ENCODE assay signal across 8 mouse cellular contexts in the genomic region with DNA sequence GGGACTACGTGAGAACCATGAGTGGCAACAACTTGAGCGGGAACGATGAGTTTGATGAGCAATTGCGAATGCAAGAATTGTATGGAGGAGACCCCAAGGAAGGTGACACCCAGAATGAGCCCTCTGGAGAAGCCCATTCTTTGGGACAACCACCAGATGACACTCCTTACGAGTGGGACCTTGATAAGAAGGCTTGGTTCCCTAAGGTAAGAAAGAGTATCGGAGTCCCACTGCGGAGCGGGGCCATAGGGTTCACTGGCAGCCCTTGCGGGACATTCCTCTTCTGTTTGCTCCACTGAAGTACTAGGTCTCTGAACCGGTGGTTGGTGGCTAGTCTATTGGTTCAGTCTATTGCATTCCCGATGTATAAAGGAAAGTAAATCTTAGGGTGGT. TPM values are rescaled to one million over a fixed set of nuclear protein-coding genes. Genes with fewer than 3 reads are reported as not detected.
DNase-seq lines count a peak whose midpoint lies in the region; ATAC-seq and TF ChIP-seq lines count a peak whose summit lies in the region.

No protein-coding gene starts in this region.

- H3K4me1 ChIP-seq in lung, adult 2 months (ENCODE audit: control insufficient read depth, insufficient read depth, low read length): no peaks in the 10 kb centered on the region
- no peaks in the 10 kb centered on the region for H3K4me1 ChIP-seq in embryonic facial prominence, embryonic 13.5 days
- no peaks in the 10 kb centered on the region for H3K4me1 ChIP-seq in limb, embryonic 10.5 days
- no peaks in the 10 kb centered on the region for H3K4me1 ChIP-seq in neural tube, embryonic 14.5 days (ENCODE audit: control insufficient read depth, insufficient read depth, low read length)

- H3K9me3 ChIP-seq in embryonic facial prominence, embryonic 13.5 days: no peaks in the 10 kb centered on the region
- H3K9me3 ChIP-seq in limb, embryonic 10.5 days (replicated peaks): no peaks in the 10 kb centered on the region
- no peaks in the 10 kb centered on the region for H3K9me3 ChIP-seq in neural tube, embryonic 14.5 days (ENCODE audit: control insufficient read depth, low read length)

- peak overlapping the region; percentile 60 for H3K4me2 ChIP-seq in embryonic facial prominence, embryonic 13.5 days
- peak overlapping the region; percentile 50 for H3K4me2 ChIP-seq in neural tube, embryonic 14.5 days (ENCODE audit: low read depth, low read length)

- ATAC-seq in embryonic facial prominence, embryonic 13.5 days (ENCODE audit: insufficient number of reproducible peaks, insufficient read depth, low FRiP score, low TSS enrichment, low read depth): 0 out of 2 replicates have a peak, but pooled peaks have one; percentile 35
- peak; percentile 28 for ATAC-seq in neural tube, embryonic 14.5 days (ENCODE audit: low read depth)

- H3K9ac ChIP-seq in embryonic facial prominence, embryonic 13.5 days: peak overlapping the region; percentile 75
- peak overlapping the region; percentile 50 for H3K9ac ChIP-seq in neural tube, embryonic 14.5 days (replicated peaks; ENCODE audit: low read depth, low read length)

- TF ChIP-seq CTCF in lung, adult 2 months (IDR thresholded peaks at IDR 0.05; ENCODE audit: insufficient read depth, low read length): no peak

- no peak for DNase-seq in lung, adult 2 months
- no peak for DNase-seq in lung, postnatal 36 days
- DNase-seq in limb, embryonic 10.5 days (ENCODE audit: low spot score): no peak
- no peak for DNase-seq in right cerebral cortex, postnatal 14 days
- no peak for DNase-seq in right cerebral cortex, postnatal 10 days (ENCODE audit: low spot score in 2 of 2)
- no peak for DNase-seq in thymus, postnatal 14 days

- 0 out of 2 replicates have a peak, but pooled peaks cover 4% of the 10 kb centered on the region for H3K36me3 ChIP-seq in embryonic facial prominence, embryonic 13.5 days
- H3K36me3 ChIP-seq in limb, embryonic 10.5 days: peaks cover 26% of the 10 kb centered on the region
- no peaks in the 10 kb centered on the region for H3K36me3 ChIP-seq in neural tube, embryonic 14.5 days (ENCODE audit: control insufficient read depth, insufficient read depth, low read length)

- peak overlapping the region; percentile 80 for H3K4me3 ChIP-seq in lung, adult 2 months (replicated peaks; ENCODE audit: extremely low read depth, low read depth, low read length)
- H3K4me3 ChIP-seq in embryonic facial prominence, embryonic 13.5 days: peak overlapping the region; percentile 55
- H3K4me3 ChIP-seq in limb, embryonic 10.5 days: peak overlapping the region; percentile 58
- H3K4me3 ChIP-seq in neural tube, embryonic 14.5 days (ENCODE audit: low read depth, low read length): peak overlapping the region; percentile 49

- TF ChIP-seq POLR2A in lung, adult 2 months (IDR thresholded peaks at IDR 0.05; ENCODE audit: borderline replicate concordance, extremely low read depth, low read depth, low read length): no peak

- H3K27ac ChIP-seq in embryonic facial prominence, embryonic 13.5 days: peak overlapping the region; percentile 95; the same call in 1 of the 2 replicates
- peak overlapping the region; percentile 93 for H3K27ac ChIP-seq in limb, embryonic 10.5 days
- peak overlapping the region; percentile 93 for H3K27ac ChIP-seq in neural tube, embryonic 14.5 days (ENCODE audit: low read depth, low read length)

- H3K27me3 ChIP-seq in embryonic facial prominence, embryonic 13.5 days: no peaks in the 10 kb centered on the region
- no peaks in the 10 kb centered on the region for H3K27me3 ChIP-seq in limb, embryonic 10.5 days (ENCODE audit: low read depth, poor library complexity, severe bottlenecking)
- no peaks in the 10 kb centered on the region for H3K27me3 ChIP-seq in neural tube, embryonic 14.5 days (ENCODE audit: control insufficient read depth, insufficient read depth, low read length)

- 35% methylated on average over 11 of the region's 11 CpGs for WGBS in lung, adult 2 months
- WGBS in embryonic facial prominence, embryonic 13.5 days: 34% methylated on average over 11 of the region's 11 CpGs
- WGBS in limb, embryonic 10.5 days: 20% methylated on average over 11 of the region's 11 CpGs
- WGBS in neural tube, embryonic 14.5 days: 31% methylated on average over 11 of the region's 11 CpGs

RNA-seq across cellular contexts. Expression of gene Htatsf1, which starts 0.6 kb away (rescaled TPM):
- 16.6 and 21.2 TPM in 2 replicates for polyA plus RNA-seq in lung, adult 2 months (2012; rRNA removed)
- 84.0 and 87.7 TPM in 2 replicates for polyA plus RNA-seq in embryonic facial prominence, embryonic 13.5 days (2015; fragmentation: Nextera tagmentation; extraction: Ambion mirVana)
- polyA plus RNA-seq in limb, embryonic 10.5 days (2016; fragmentation: Nextera tagmentation; extraction: Ambion mirVana): 65.1 and 79.3 TPM in 2 replicates
- 83.9 and 87.0 TPM in 2 replicates for polyA plus RNA-seq in neural tube, embryonic 14.5 days (2014; fragmentation: Nextera tagmentation; extraction: Ambion mirVana)

RNA-seq across cellular contexts. Expression of gene Brs3, which starts 11.1 kb away (rescaled TPM):
- polyA plus RNA-seq in lung, adult 2 months (2012; rRNA removed): not detected in 2 replicates
- not detected in 2 replicates for polyA plus RNA-seq in embryonic facial prominence, embryonic 13.5 days (2015; fragmentation: Nextera tagmentation; extraction: Ambion mirVana)
- not detected in 2 replicates for polyA plus RNA-seq in limb, embryonic 10.5 days (2016; fragmentation: Nextera tagmentation; extraction: Ambion mirVana)
- polyA plus RNA-seq in neural tube, embryonic 14.5 days (2014; fragmentation: Nextera tagmentation; extraction: Ambion mirVana): 0.09 TPM in 1 of 2 replicates, not detected in the other

RNA-seq across cellular contexts. Expression of gene Vgll1, which starts 33.9 kb away (rescaled TPM):
- polyA plus RNA-seq in lung, adult 2 months (2012; rRNA removed): not detected in 2 replicates
- polyA plus RNA-seq in embryonic facial prominence, embryonic 13.5 days (2015; fragmentation: Nextera tagmentation; extraction: Ambion mirVana): 0.55 and 0.77 TPM in 2 replicates
- 0.15 and 0.20 TPM in 2 replicates for polyA plus RNA-seq in limb, embryonic 10.5 days (2016; fragmentation: Nextera tagmentation; extraction: Ambion mirVana)
- not detected in 2 replicates for polyA plus RNA-seq in neural tube, embryonic 14.5 days (2014; fragmentation: Nextera tagmentation; extraction: Ambion mirVana)
